Mouse (Mus musculus) spleen, postnatal 10 days (tissue): Measurements from ENCODE around the gene Fut7.

Experiments used
- DNase-seq, 2 experiments: peaks; one replicate each; pipeline ENCODE4 v3.0.0; 2021 to 2022; ENCODE audit warnings: low spot score in 2 of 2

Fut7 gene

GRCm38 (mm10) chr2:25423626-25424025, 559 bp downstream of the Fut7 start:
- DNase-seq: peak in 1 of 2 experiments; percentile 14

- no peak for DNase-seq
Measured at GRCm38 (mm10) chr2:25425481-25425880, 2.4 kb downstream of the Fut7 start.

- peak; percentile 56 to 83 for DNase-seq
Measured at GRCm38 (mm10) chr2:25426721-25427191, 3.7 kb downstream of the Fut7 start.

- DNase-seq: peak in 1 of 2 experiments; percentile 10
Measured at GRCm38 (mm10) chr2:25427256-25427655, 4.2 kb downstream of the Fut7 start.

- DNase-seq: peak; percentile 81 to 93
Measured at GRCm38 (mm10) chr2:25428442-25429236, 5.6 kb downstream of the Fut7 start, which contains the start of gene Abca2. Gene Abca2 (plus strand): TSS chr2:25428703.

GRCm38 (mm10) chr2:25429435-25430180, 6.5 kb downstream of the Fut7 start:
- peak in 1 of 2 experiments; percentile 12 for DNase-seq

GRCm38 (mm10) chr2:25430395-25431233, 7.5 kb downstream of the Fut7 start:
- peak in 1 of 2 experiments; percentile 15 for DNase-seq

GRCm38 (mm10) chr2:25431308-25431855, 8.3 kb downstream of the Fut7 start:
- peak in 1 of 2 experiments; percentile 10 for DNase-seq

- peak in 1 of 2 experiments; percentile 16 for DNase-seq
Measured at GRCm38 (mm10) chr2:25432326-25433098, 9.4 kb downstream of the Fut7 start.

- peak in 1 of 2 experiments; percentile 11 for DNase-seq
Measured at GRCm38 (mm10) chr2:25433101-25433500, 10.0 kb downstream of the Fut7 start.

GRCm38 (mm10) chr2:25434292-25434691, 11.2 kb downstream of the Fut7 start:
- peak in 1 of 2 experiments; percentile 9 for DNase-seq

- DNase-seq: peak in 1 of 2 experiments; percentile 9
Measured at GRCm38 (mm10) chr2:25436286-25436820, 13.3 kb downstream of the Fut7 start.

- DNase-seq: no peak
Measured at GRCm38 (mm10) chr2:25441067-25441466, 18.0 kb downstream of the Fut7 start.

- no peak for DNase-seq
Measured at GRCm38 (mm10) chr2:25442682-25443081, 19.6 kb downstream of the Fut7 start.

- no peak for DNase-seq
Measured at GRCm38 (mm10) chr2:25450853-25451647, 28.0 kb downstream of the Fut7 start.

- no peak for DNase-seq
Measured at GRCm38 (mm10) chr2:25452951-25453350, 29.9 kb downstream of the Fut7 start.

- DNase-seq: no peak
Measured at GRCm38 (mm10) chr2:25456205-25456953, 33.3 kb downstream of the Fut7 start, which contains the start of gene Clic3. Gene Clic3 (plus strand): TSS chr2:25456838.
